Mouse (Mus musculus): ENCODE data around the gene Chd1. TPM values are rescaled to one million over a fixed set of nuclear protein-coding genes. Genes with fewer than 3 reads are reported as not detected.
"Not testable (repeated sequence)": the region's sequence is repeated elsewhere in the genome, so short reads cannot be mapped to it uniquely, and the experiment has no call there.

Chd1 gene
- polyA plus RNA-seq, 1 experiment from 2014 or later = 28.0 TPM

GRCm38 (mm10) chr17:15701505-15701904 is 3.3 kb upstream of the Chd1 start:
- H3K36me3 ChIP-seq = no peaks in the 10 kb centered on the region
- H3K4me1 ChIP-seq (replicated peaks) = peaks cover under 1% of the 10 kb centered on the region
- ATAC-seq (ENCODE audit: insufficient number of reproducible peaks, low FRiP score) = no peak
- 84% methylated on average over 5 of the region's 5 CpGs for WGBS
- no peak overlapping the region for H3K9ac ChIP-seq
- H3K4me2 ChIP-seq = no peak overlapping the region
- no peaks in the 10 kb centered on the region for H3K9me3 ChIP-seq (replicated peaks)
- no peak overlapping the region for H3K4me3 ChIP-seq
- no peaks in the 10 kb centered on the region for H3K27me3 ChIP-seq (replicated peaks)
- no peak overlapping the region for H3K27ac ChIP-seq (ENCODE audit: poor library complexity, severe bottlenecking)

- Histone ChIP-seq H3K27ac (ENCODE audit: poor library complexity, severe bottlenecking) (peak overlapping the region; percentile 98), H3K4me2 (peak overlapping the region; percentile 66), H3K4me1 (replicated peaks) (peaks cover 3% of the 10 kb centered on the region), H3K9me3 (replicated peaks) (no peaks in the 10 kb centered on the region), H3K4me3 (peak overlapping the region; percentile 99), H3K36me3 (peaks cover 8% of the 10 kb centered on the region), H3K27me3 (replicated peaks) (no peaks in the 10 kb centered on the region), H3K9ac (peak overlapping the region; percentile 98)
- ATAC-seq (ENCODE audit: insufficient number of reproducible peaks, low FRiP score) = no peak
- 6% methylated on average over 12 of the region's 12 CpGs for WGBS
Measured at GRCm38 (mm10) chr17:15704158-15704474, 651 bp upstream of the Chd1 start.

GRCm38 (mm10) chr17:15705303-15706284 is 827 bp downstream of the Chd1 start:
- Histone ChIP-seq H3K4me3 (peak overlapping the region; percentile 99), H3K9me3 (replicated peaks) (no peaks in the 10 kb centered on the region), H3K36me3 (peaks cover 14% of the 10 kb centered on the region), H3K4me1 (replicated peaks) (peaks cover 3% of the 10 kb centered on the region), H3K4me2 (peak overlapping the region; percentile 80), H3K27ac (ENCODE audit: poor library complexity, severe bottlenecking) (peak overlapping the region; percentile 98), H3K27me3 (replicated peaks) (no peaks in the 10 kb centered on the region), H3K9ac (peak overlapping the region; percentile 98)
- ATAC-seq (ENCODE audit: insufficient number of reproducible peaks, low FRiP score) = peak; percentile 62
- WGBS = under 1% methylated on average over 84 of the region's 89 CpGs

GRCm38 (mm10) chr17:15714507-15714906 is 9.7 kb downstream of the Chd1 start:
- H3K27me3 ChIP-seq (replicated peaks) = no peaks in the 10 kb centered on the region
- no peak overlapping the region for H3K27ac ChIP-seq (ENCODE audit: poor library complexity, severe bottlenecking)
- no peak overlapping the region for H3K4me2 ChIP-seq
- no peak overlapping the region for H3K9ac ChIP-seq
- WGBS = 79% methylated on average over 4 of the region's 4 CpGs
- no peak for ATAC-seq (ENCODE audit: insufficient number of reproducible peaks, low FRiP score)
- H3K4me1 ChIP-seq (replicated peaks) = peaks cover 5% of the 10 kb centered on the region; the same call in 1 of the 2 replicates
- no peaks in the 10 kb centered on the region for H3K9me3 ChIP-seq (replicated peaks)
- no peak overlapping the region for H3K4me3 ChIP-seq
- H3K36me3 ChIP-seq = peaks cover 20% of the 10 kb centered on the region

GRCm38 (mm10) chr17:15715013-15715902 is 10.5 kb downstream of the Chd1 start:
- 0 out of 2 replicates have a peak, but pooled peaks have one; percentile 57 for ATAC-seq (ENCODE audit: insufficient number of reproducible peaks, low FRiP score)
- WGBS = 68% methylated on average over 3 of the region's 3 CpGs
- no peak overlapping the region for H3K9ac ChIP-seq
- no peaks in the 10 kb centered on the region for H3K9me3 ChIP-seq (replicated peaks)
- H3K4me1 ChIP-seq (replicated peaks) = peaks cover 5% of the 10 kb centered on the region; the same call in 1 of the 2 replicates
- H3K27me3 ChIP-seq (replicated peaks) = no peaks in the 10 kb centered on the region
- H3K36me3 ChIP-seq = peaks cover 15% of the 10 kb centered on the region
- no peak overlapping the region for H3K4me2 ChIP-seq
- H3K4me3 ChIP-seq = no peak overlapping the region
- no peak overlapping the region for H3K27ac ChIP-seq (ENCODE audit: poor library complexity, severe bottlenecking)

GRCm38 (mm10) chr17:15715940-15716339 is 11.2 kb downstream of the Chd1 start:
- H3K4me1 ChIP-seq (replicated peaks) = peaks cover 5% of the 10 kb centered on the region; the same call in 1 of the 2 replicates
- no peaks in the 10 kb centered on the region for H3K27me3 ChIP-seq (replicated peaks)
- peaks cover 15% of the 10 kb centered on the region for H3K36me3 ChIP-seq
- no peaks in the 10 kb centered on the region for H3K9me3 ChIP-seq (replicated peaks)
- ATAC-seq (ENCODE audit: insufficient number of reproducible peaks, low FRiP score) = no peak
- no peak overlapping the region for H3K4me3 ChIP-seq
- no peak overlapping the region for H3K27ac ChIP-seq (ENCODE audit: poor library complexity, severe bottlenecking)
- H3K4me2 ChIP-seq = no peak overlapping the region
- 87% methylated on average over 3 of the region's 3 CpGs for WGBS
- no peak overlapping the region for H3K9ac ChIP-seq

- Histone ChIP-seq H3K9me3 (replicated peaks) (no peaks in the 10 kb centered on the region), H3K27ac (ENCODE audit: poor library complexity, severe bottlenecking) (no peak overlapping the region), H3K27me3 (replicated peaks) (no peaks in the 10 kb centered on the region), H3K36me3 (peaks cover 23% of the 10 kb centered on the region), H3K4me2 (no peak overlapping the region), H3K4me1 (replicated peaks) (no peaks in the 10 kb centered on the region), H3K4me3 (no peak overlapping the region), H3K9ac (no peak overlapping the region)
- no peak for ATAC-seq (ENCODE audit: insufficient number of reproducible peaks, low FRiP score)
- WGBS = 86% methylated on average over 3 of the region's 3 CpGs
Measured at GRCm38 (mm10) chr17:15720841-15721240, 16.1 kb downstream of the Chd1 start.

GRCm38 (mm10) chr17:15723291-15723690 is 18.5 kb downstream of the Chd1 start:
- Histone ChIP-seq H3K4me1 (replicated peaks) (no peaks in the 10 kb centered on the region), H3K9me3 (replicated peaks) (no peaks in the 10 kb centered on the region), H3K9ac (no peak overlapping the region), H3K27me3 (replicated peaks) (no peaks in the 10 kb centered on the region), H3K27ac (ENCODE audit: poor library complexity, severe bottlenecking) (no peak overlapping the region), H3K4me2 (no peak overlapping the region), H3K36me3 (peaks cover 40% of the 10 kb centered on the region), H3K4me3 (no peak overlapping the region)
- no peak for ATAC-seq (ENCODE audit: insufficient number of reproducible peaks, low FRiP score)
- 91% methylated on average over 1 of the region's 1 CpGs for WGBS

- WGBS = 80% methylated on average over 5 of the region's 5 CpGs
- H3K36me3 ChIP-seq = peaks cover 40% of the 10 kb centered on the region
- not testable (repeated sequence) for ATAC-seq (ENCODE audit: insufficient number of reproducible peaks, low FRiP score)
Measured at GRCm38 (mm10) chr17:15723866-15724475, 19.2 kb downstream of the Chd1 start.

GRCm38 (mm10) chr17:15731706-15732105 is 26.9 kb downstream of the Chd1 start:
- Histone ChIP-seq H3K27ac (ENCODE audit: poor library complexity, severe bottlenecking) (no peak overlapping the region), H3K27me3 (replicated peaks) (no peaks in the 10 kb centered on the region), H3K9ac (no peak overlapping the region), H3K9me3 (replicated peaks) (no peaks in the 10 kb centered on the region; the same call in 1 of the 2 replicates), H3K4me2 (no peak overlapping the region), H3K4me1 (replicated peaks) (no peaks in the 10 kb centered on the region), H3K4me3 (no peak overlapping the region), H3K36me3 (peaks cover 47% of the 10 kb centered on the region)
- 95% methylated on average over 5 of the region's 5 CpGs for WGBS
- no peak for ATAC-seq (ENCODE audit: insufficient number of reproducible peaks, low FRiP score)

More at GRCm38 (mm10) chr17:15723866-15724475, 19.2 kb downstream of the Chd1 start:
- not testable (repeated sequence) for H3K27me3 ChIP-seq (replicated peaks); H3K9me3 ChIP-seq (replicated peaks); H3K4me2 ChIP-seq; H3K4me1 ChIP-seq (replicated peaks); H3K27ac ChIP-seq (ENCODE audit: poor library complexity, severe bottlenecking); H3K9ac ChIP-seq; H3K4me3 ChIP-seq

Data from heart, embryonic 12.5 days (tissue).